Mouse (Mus musculus) heart, postnatal 14 days (tissue): ENCODE measurements around the gene Fbxo22. TPM values are rescaled to one million over a fixed set of nuclear protein-coding genes. Genes with fewer than 3 reads are reported as not detected.

Source experiments
- DNase-seq, 2 experiments: peaks; one replicate each; pipeline ENCODE4 v3.0.0; 2021 to 2022
- intact Hi-C: fragments of 180-260 bp; cut with DNase I; formaldehyde crosslinking; loops from one replicate; pipeline ENCODE4 v1.15.1; 2025
- total RNA-seq, 2 experiments: library from RNA; stranded (reverse); gene quantifications; 2 replicates each; pipeline ENCODE4 v1.2.3; 2021

The Fbxo22 gene
- total RNA-seq, 2 experiments from 2014 or later: 30.8 to 32.9 TPM

DNA sequence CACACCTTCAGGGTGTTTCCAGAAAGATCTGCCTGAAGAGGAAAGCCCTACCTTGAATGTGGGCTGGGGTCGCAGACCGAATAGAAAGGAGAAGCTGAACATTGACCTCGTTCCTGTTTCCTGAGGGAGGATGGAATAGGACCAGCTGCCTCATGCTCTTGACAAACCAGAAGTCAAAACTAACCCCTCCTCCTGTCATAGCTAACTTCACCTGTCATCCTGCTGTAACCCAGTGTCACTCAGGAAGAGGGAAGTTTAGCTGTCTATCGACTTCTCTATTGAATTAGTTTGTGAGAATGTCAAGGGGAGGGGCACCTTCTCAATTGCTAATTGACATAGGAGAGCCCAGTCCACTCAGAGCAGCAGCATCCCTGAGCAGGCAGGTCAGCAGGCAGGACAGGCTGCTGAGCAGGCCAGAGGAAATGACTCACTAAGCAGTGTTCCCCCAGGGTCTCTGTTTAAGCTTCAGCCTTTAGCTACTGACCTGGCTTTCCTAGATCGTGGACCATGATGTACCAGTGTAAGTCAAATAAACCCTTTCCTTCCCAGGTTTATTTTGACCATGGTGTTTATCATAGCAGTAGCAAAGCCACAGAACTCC is 63.3 kb downstream of the Fbxo22 start:
- DNase-seq: no peak
- intact Hi-C loops: no loop called here

DNA sequence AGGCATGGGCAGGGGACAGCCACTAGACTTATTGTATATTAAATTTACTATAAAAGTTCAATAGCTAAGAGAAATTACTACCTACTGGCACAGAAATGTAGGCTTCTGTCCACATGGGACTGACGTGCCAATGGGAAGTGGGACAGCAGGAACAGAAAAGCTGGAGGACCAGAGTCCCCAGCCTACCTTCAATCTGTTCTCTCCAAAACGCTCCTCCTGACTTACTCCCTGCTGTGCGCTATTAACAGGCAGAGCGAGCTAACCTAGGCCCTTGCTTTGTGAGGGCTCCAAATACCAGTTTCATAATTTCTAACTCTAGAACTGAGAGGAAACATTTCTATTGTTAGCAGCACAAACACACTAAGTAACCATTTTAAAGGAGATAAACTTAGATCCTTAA is 65.2 kb downstream of the Fbxo22 start:
- DNase-seq: no peak
- intact Hi-C loops: no loop called here

Other genes with a start within 250 kb of the Fbxo22 start
- gene Chrna5, start 228.0 kb upstream of the Fbxo22 start, total RNA-seq: not detected
- gene Chrna3, start 182.4 kb upstream of the Fbxo22 start, total RNA-seq: under 1 TPM in 1 of 2 experiments, not detected in 1; 0.12 TPM
- not detected for gene Chrnb4, start 160.1 kb upstream of the Fbxo22 start, total RNA-seq
- gene Ube2q2, start 60.1 kb upstream of the Fbxo22 start, total RNA-seq: 10 to 100 TPM; 25.1 to 26.3 TPM
- gene Nrg4, start 117.9 kb downstream of the Fbxo22 start, total RNA-seq: 1 to 10 TPM in 1 of 2 experiments, under 1 TPM in 1; 0.49 to 2.0 TPM
- 1 to 10 TPM; 1.1 to 1.2 TPM for gene Tmem266, start 118.0 kb downstream of the Fbxo22 start, total RNA-seq